Mouse (Mus musculus): ENCODE measurements around the gene Tex14.
"Not testable (repeated sequence)": the region's sequence is repeated elsewhere in the genome, so short reads cannot be mapped to it uniquely, and the experiment has no call there.

Gene Tex14

DNA sequence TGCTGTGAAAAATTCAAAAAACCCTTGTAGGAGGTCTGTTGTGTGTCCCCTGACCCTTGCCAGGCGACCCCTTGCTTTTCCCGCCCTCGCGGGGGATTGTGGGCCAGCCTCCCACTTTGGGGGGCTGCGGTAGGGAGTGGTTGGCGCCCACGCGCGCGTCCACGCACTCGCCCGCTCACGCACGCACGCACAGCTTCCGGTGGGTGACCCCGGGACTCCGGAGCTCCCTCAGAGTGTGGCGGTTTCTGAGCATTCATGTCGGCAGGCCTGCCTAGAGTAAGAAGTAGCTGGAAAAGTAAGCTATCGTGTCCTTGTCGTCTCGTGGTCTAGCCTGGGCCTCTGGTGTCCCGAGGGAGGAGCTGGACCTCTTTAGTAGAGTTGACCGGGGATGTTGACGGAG is at the start of gene Tex14, which contains the start of gene Rad51c:
Gene Tex14 (plus strand): TSS at position 190 of the 400 bp plus-strand sequence.
Gene Rad51c (minus strand): TSS at position 79 of the 400 bp plus-strand sequence.
- DNase-seq: no peak

GRCm38 (mm10) chr11:87357317-87358300 is 47.3 kb upstream of the Tex14 start:
- DNase-seq: no peak

DNA sequence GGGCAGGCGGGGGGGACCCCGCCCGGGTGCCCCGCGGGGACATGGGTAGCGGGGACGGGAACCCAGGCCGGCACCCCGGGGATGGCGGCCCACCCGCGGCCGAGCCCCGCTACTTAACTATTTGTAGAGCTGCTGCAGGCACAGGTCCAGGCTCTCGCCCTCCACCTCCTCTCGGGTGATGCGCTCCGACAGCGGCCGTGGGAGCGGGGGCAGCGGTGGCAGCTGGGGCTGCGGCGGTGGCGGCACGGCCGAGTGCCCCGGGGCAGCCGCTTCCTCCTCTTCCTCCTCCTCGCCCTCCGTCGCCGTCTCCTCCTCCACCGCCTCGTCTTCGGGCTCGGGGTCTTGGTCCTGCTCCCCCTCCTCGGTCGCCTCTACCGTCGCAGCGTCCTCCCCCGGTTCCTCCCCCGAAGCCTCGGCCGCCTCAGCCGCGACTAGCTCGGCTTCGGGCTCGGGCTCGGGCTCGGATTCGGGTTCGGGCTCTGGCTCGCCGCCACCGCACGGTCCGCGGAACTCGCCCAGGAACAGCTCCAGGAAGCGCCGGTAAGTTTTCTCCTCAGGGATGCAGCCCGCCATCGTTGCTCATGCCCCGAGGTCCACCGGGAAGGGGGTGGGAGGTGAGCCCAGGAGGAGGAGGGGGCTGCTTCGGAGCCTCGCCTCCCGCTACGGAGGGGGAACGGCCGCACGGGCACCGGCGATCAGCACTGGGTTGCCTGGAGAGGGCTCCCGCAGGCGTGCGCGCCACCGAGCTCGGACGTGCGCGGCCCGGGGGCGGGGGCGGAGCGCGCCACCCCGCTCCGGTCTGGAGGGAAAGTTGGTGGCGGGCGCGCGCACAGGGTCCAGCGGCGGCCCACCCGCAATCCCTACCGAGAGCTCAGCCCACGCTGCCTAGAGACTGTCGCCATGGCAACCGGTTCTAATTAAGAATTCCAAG is 46.3 kb upstream of the Tex14 start, which contains the start of gene Ppm1e:
Gene Ppm1e (minus strand): TSS at position 693 of the 931 bp plus-strand sequence.
- DNase-seq: peak; percentile 35 to 53

DNA sequence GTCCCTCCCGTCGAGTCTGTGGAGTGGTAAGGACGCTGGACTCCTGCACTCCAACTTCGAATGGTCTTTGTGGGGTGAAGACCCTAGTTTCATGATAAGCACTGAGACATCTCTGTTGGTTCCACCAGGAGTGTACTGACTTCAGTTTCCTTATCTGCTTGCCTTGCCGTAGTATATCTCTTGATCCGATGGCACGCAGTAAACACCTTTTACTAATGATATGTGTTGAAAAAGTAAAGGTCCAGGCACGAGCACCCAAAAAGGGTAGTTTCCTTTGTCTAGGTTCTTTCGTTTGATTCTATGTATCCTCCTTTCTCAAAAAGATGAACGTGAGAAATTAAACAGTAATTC is 45.6 kb upstream of the Tex14 start:
- no peak for DNase-seq

- no peak for DNase-seq
These were observed 39.7 kb upstream of the Tex14 start for GRCm38 (mm10) chr11:87365120-87365519.

GRCm38 (mm10) chr11:87367061-87367460 is 37.8 kb upstream of the Tex14 start:
- no peak for DNase-seq

DNA sequence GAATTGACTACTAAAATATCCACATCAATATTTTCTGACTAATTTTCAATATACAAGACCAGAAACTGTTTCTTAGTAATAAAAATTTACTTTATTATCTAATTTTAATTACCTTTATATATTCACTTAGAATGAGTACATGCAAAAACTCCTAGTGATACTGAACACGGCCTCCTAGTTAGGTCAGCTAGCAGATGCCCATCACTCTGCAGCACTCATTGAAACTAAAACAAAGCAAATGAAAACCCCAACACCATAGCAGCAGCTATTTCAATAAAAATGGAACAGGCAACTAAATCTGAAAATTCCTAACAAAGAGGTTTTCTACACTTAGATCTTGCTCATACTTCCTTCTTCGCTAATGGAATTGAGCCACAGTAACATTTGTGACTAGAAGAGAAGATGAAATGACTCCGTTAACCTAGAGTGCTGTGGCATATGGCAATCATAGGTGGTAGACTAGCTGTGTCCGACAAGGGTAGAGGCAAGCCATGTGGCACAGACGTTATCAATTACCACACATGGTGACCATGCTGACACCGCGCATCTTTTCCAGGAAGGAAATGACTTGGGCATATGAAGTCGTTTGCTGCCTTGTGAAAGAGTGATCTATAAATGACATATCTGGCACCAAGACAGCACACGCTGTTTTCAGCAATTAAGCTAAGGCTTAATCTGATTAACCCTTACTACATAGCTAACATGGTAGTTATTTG is 36.8 kb upstream of the Tex14 start:
- no peak for DNase-seq

- DNase-seq: no peak
These were observed 20.3 kb upstream of the Tex14 start for GRCm38 (mm10) chr11:87384551-87384950.

DNA sequence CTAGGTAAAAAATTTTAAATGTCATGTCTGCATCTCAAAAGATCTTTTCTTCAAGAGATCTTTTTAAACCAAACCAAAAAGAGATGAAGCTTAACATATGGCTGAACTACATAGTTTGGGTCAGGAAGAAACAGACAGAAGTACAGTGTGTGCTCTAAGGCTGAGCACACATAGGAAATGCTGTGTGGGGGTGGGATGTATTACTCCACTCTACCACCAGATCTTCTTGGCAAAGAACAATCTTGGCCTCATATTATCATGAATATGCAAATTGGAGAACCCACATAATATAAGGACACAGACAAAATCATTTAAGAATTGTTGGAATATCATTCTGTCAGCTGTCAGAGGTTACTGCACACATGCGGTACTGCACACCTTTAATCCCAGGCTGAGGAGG is 19.2 kb upstream of the Tex14 start:
- no peak for DNase-seq

DNA sequence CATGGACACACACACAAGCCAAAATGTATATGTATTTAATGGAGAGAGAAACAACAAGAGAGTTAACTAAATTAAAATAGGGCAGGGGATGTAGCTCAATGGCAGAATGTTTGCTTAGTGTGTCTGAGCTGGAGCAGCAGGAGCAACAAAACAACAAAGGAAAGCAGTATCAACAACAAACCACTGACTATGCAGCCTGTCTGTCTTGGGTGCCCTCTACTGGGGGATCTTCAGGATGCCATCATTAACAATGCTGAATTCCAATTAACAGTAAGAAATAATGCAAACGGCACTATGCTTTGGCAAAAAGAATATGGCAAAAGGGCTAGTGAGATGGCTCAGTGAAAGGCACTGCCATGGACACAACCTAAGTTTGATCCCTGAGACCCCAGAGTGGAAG is 11.0 kb upstream of the Tex14 start:
- DNase-seq: peak in 1 of 2 experiments; percentile 37

GRCm38 (mm10) chr11:87398402-87398801 is 6.5 kb upstream of the Tex14 start:
- no peak for DNase-seq

- peak; percentile 92 to 97 for DNase-seq
These were observed 583 bp upstream of the Tex14 start for GRCm38 (mm10) chr11:87404111-87404853.

DNA sequence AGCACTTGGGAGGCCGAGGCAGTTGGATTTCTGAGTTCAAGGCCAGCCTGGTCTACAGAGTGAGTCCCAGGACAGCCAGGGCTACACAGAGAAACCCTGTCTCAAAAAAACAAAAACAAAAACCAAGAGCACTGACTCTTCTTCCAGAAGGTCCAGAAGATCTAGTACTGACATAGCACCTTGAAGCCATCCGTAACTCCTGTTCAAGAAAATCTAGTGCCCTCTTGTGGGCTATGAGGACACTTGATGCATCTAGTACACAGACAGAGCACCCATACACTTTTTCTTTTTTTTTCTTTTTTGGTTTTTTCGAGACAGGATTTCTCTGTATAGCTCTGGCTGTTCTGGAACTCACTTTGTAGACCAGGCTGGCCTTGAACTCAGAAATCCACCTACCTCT is 8.5 kb downstream of the Tex14 start:
- not testable (repeated sequence) for DNase-seq

DNA sequence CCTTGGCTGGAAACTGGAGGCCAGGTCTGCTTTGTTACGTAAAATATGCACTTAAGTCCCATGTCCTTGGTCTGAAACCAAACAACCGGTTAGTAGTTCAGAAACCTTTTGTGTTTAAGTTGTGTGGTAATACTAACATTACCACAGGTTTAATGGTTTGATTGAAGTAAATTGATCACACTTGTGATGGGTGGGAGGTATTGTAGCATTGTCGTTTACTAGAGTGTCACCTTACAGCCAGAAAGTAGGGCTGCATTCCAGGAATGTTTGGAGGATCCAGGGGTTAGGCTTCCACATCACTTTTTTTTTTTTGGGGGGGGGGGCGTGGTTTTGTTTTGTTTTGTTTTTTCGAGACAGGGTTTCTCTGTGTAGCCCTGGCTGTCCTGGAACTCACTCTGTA is 11.3 kb downstream of the Tex14 start:
- DNase-seq: no peak

DNA sequence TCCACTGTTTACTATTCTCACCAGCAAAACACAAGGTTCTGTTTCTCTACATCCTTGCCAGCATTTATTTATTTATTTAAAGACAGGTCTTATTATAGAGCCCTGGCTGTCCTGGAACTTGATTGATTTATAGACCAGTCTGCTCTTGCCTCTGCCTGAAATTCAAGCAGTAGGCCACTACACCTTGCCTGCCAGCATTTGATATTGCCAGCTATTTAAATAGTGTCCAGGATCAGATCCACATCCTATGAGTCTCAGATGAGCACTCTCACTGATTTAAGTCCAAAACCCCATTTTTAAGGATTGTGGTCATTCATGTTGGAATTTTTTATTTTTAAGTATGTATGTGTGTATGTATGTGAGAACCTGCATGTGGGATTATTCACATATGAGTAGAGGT is 16.0 kb downstream of the Tex14 start:
- no peak for DNase-seq

DNA sequence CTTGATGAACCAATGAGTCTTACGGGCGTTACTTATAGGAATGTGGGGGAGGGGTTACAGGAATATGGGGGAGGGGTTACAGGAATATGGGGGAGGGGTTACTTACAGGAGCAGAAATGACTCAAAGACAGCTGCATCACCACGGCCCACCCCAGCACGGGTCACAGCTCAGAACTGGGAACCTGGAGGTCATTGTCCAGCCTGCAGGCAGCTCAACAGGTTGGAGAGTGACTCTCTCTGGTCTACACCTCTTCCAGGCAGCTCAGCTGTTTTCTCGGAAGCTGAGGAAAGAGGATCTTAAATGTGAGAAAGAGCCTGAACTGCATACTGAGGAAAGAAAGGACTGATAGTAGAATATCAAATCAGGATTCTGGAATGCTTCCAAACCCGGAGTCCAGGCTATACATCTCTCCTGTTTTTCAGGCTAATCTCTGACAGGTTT is 16.9 kb downstream of the Tex14 start:
- DNase-seq: peak in 1 of 2 experiments; percentile 15

GRCm38 (mm10) chr11:87422511-87423340 is 17.9 kb downstream of the Tex14 start:
- peak; percentile 89 to 93 for DNase-seq

- DNase-seq: no peak
These were observed 18.9 kb downstream of the Tex14 start for GRCm38 (mm10) chr11:87423551-87424325.

- DNase-seq: no peak
These were observed 21.2 kb downstream of the Tex14 start for GRCm38 (mm10) chr11:87426121-87426449.

All from kidney, adult 8-10 months (tissue).